Mouse (Mus musculus) lung, postnatal 0 days (tissue): Measurements from ENCODE around the gene Padi6.

Experiments used
- CTCF ChIP-seq: IDR thresholded peaks from 2 replicates; pipeline ENCODE4 v1.5.1; 2016; ENCODE audit warnings: antibody characterized with exemption, mild to moderate bottlenecking
- EP300 ChIP-seq: IDR thresholded peaks from 2 replicates; pipeline ENCODE4 v1.6.1; 2016; ENCODE audit warnings: antibody characterized with exemption, mild to moderate bottlenecking, control low read depth

GRCm38 (mm10) chr4:140701716-140702561, 40.5 kb downstream of the Padi6 start:
- TF ChIP-seq CTCF (no peak), EP300 (no peak)
